Mouse (Mus musculus): ENCODE measurements around the gene Ehd4. TPM values are rescaled to one million over a fixed set of nuclear protein-coding genes. Genes with fewer than 3 reads are reported as not detected.

Ehd4 gene
- polyA plus RNA-seq, 1 experiment from 2014 or later = 60.8 TPM

GRCm38 (mm10) chr2:120139091-120139490 lies 15.3 kb downstream of the Ehd4 start:
- 79% methylated on average over 1 of the region's 1 CpGs for WGBS
- no peak for ATAC-seq (ENCODE audit: low read depth)
- H3K9me3 ChIP-seq (ENCODE audit: control insufficient read depth, low read length) = no peaks in the 10 kb centered on the region

GRCm38 (mm10) chr2:120137281-120137680 lies 17.1 kb downstream of the Ehd4 start:
- no peak overlapping the region for H3K4me2 ChIP-seq (ENCODE audit: low read depth, low read length)
- WGBS = 70% methylated on average over 5 of the region's 5 CpGs
- H3K4me1 ChIP-seq (ENCODE audit: control insufficient read depth, insufficient read depth, low read length) = peaks cover 4% of the 10 kb centered on the region; the same call in 1 of the 2 replicates
- DNase-seq (ENCODE audit: low spot score) = no peak
- no peak overlapping the region for H3K4me3 ChIP-seq (ENCODE audit: low read depth, low read length)
- H3K27me3 ChIP-seq (replicated peaks; ENCODE audit: control insufficient read depth, insufficient read depth, low read length) = no peaks in the 10 kb centered on the region
- H3K27ac ChIP-seq (replicated peaks; ENCODE audit: low read depth, low read length) = no peak overlapping the region
- no peak overlapping the region for H3K9ac ChIP-seq (ENCODE audit: low read depth, low read length)
- no peaks in the 10 kb centered on the region for H3K9me3 ChIP-seq (ENCODE audit: control insufficient read depth, low read length)
- H3K36me3 ChIP-seq (ENCODE audit: control insufficient read depth, insufficient read depth, low read length) = no peaks in the 10 kb centered on the region
- ATAC-seq (ENCODE audit: low read depth) = no peak

More at GRCm38 (mm10) chr2:120139091-120139490, 15.3 kb downstream of the Ehd4 start:
- Histone ChIP-seq H3K27ac (replicated peaks; ENCODE audit: low read depth, low read length) (no peak overlapping the region), H3K9ac (ENCODE audit: low read depth, low read length) (no peak overlapping the region), H3K27me3 (replicated peaks; ENCODE audit: control insufficient read depth, insufficient read depth, low read length) (no peaks in the 10 kb centered on the region), H3K4me3 (ENCODE audit: low read depth, low read length) (no peak overlapping the region), H3K36me3 (ENCODE audit: control insufficient read depth, insufficient read depth, low read length) (no peaks in the 10 kb centered on the region), H3K4me2 (ENCODE audit: low read depth, low read length) (no peak overlapping the region), H3K4me1 (ENCODE audit: control insufficient read depth, insufficient read depth, low read length) (peaks cover 4% of the 10 kb centered on the region; the same call in 1 of the 2 replicates)
- no peak for DNase-seq (ENCODE audit: low spot score)

GRCm38 (mm10) chr2:120134453-120135075 lies 19.8 kb downstream of the Ehd4 start:
- H3K36me3 ChIP-seq (ENCODE audit: control insufficient read depth, insufficient read depth, low read length) = no peaks in the 10 kb centered on the region
- no peaks in the 10 kb centered on the region for H3K27me3 ChIP-seq (replicated peaks; ENCODE audit: control insufficient read depth, insufficient read depth, low read length)

GRCm38 (mm10) chr2:120131881-120132280 lies 22.5 kb downstream of the Ehd4 start:
- Histone ChIP-seq H3K27me3 (replicated peaks; ENCODE audit: control insufficient read depth, insufficient read depth, low read length) (no peaks in the 10 kb centered on the region), H3K4me2 (ENCODE audit: low read depth, low read length) (no peak overlapping the region), H3K9me3 (ENCODE audit: control insufficient read depth, low read length) (no peaks in the 10 kb centered on the region), H3K9ac (ENCODE audit: low read depth, low read length) (no peak overlapping the region), H3K36me3 (ENCODE audit: control insufficient read depth, insufficient read depth, low read length) (no peaks in the 10 kb centered on the region), H3K4me1 (ENCODE audit: control insufficient read depth, insufficient read depth, low read length) (peaks cover 17% of the 10 kb centered on the region), H3K4me3 (ENCODE audit: low read depth, low read length) (no peak overlapping the region), H3K27ac (replicated peaks; ENCODE audit: low read depth, low read length) (no peak overlapping the region)
- ATAC-seq (ENCODE audit: low read depth) (no peak), DNase-seq (ENCODE audit: low spot score) (no peak)
- WGBS = 81% methylated on average over 1 of the region's 1 CpGs

More at GRCm38 (mm10) chr2:120134453-120135075, 19.8 kb downstream of the Ehd4 start:
- H3K27ac ChIP-seq (replicated peaks; ENCODE audit: low read depth, low read length) = no peak overlapping the region
- H3K9me3 ChIP-seq (ENCODE audit: control insufficient read depth, low read length) = no peaks in the 10 kb centered on the region
- peaks cover 5% of the 10 kb centered on the region for H3K4me1 ChIP-seq (ENCODE audit: control insufficient read depth, insufficient read depth, low read length)
- no peak overlapping the region for H3K4me3 ChIP-seq (ENCODE audit: low read depth, low read length)
- no peak for ATAC-seq (ENCODE audit: low read depth)
- DNase-seq (ENCODE audit: low spot score) = no peak
- H3K4me2 ChIP-seq (ENCODE audit: low read depth, low read length) = no peak overlapping the region
- H3K9ac ChIP-seq (ENCODE audit: low read depth, low read length) = no peak overlapping the region

GRCm38 (mm10) chr2:120129252-120129908 lies 25.0 kb downstream of the Ehd4 start:
- no peak for DNase-seq (ENCODE audit: low spot score)
- H3K27ac ChIP-seq (replicated peaks; ENCODE audit: low read depth, low read length) = peak overlapping the region; percentile 58
- ATAC-seq (ENCODE audit: low read depth) = no peak
- WGBS = 63% methylated on average over 8 of the region's 8 CpGs
- no peak overlapping the region for H3K4me3 ChIP-seq (ENCODE audit: low read depth, low read length)
- H3K9ac ChIP-seq (ENCODE audit: low read depth, low read length) = peak overlapping the region; percentile 30; the same call in 1 of the 2 replicates
- H3K9me3 ChIP-seq (ENCODE audit: control insufficient read depth, low read length) = no peaks in the 10 kb centered on the region
- no peak overlapping the region for H3K4me2 ChIP-seq (ENCODE audit: low read depth, low read length)
- no peaks in the 10 kb centered on the region for H3K27me3 ChIP-seq (replicated peaks; ENCODE audit: control insufficient read depth, insufficient read depth, low read length)
- H3K36me3 ChIP-seq (ENCODE audit: control insufficient read depth, insufficient read depth, low read length) = no peaks in the 10 kb centered on the region
- peaks cover 13% of the 10 kb centered on the region for H3K4me1 ChIP-seq (ENCODE audit: control insufficient read depth, insufficient read depth, low read length)

- Histone ChIP-seq H3K36me3 (ENCODE audit: control insufficient read depth, insufficient read depth, low read length) (no peaks in the 10 kb centered on the region), H3K9ac (ENCODE audit: low read depth, low read length) (no peak overlapping the region), H3K27ac (replicated peaks; ENCODE audit: low read depth, low read length) (peak overlapping the region; percentile 58; the same call in 1 of the 2 replicates), H3K4me3 (ENCODE audit: low read depth, low read length) (no peak overlapping the region), H3K4me2 (ENCODE audit: low read depth, low read length) (no peak overlapping the region), H3K27me3 (replicated peaks; ENCODE audit: control insufficient read depth, insufficient read depth, low read length) (no peaks in the 10 kb centered on the region), H3K9me3 (ENCODE audit: control insufficient read depth, low read length) (no peaks in the 10 kb centered on the region), H3K4me1 (ENCODE audit: control insufficient read depth, insufficient read depth, low read length) (peaks cover 13% of the 10 kb centered on the region)
- peak; percentile 57 for DNase-seq (ENCODE audit: low spot score)
- WGBS = 45% methylated on average over 1 of the region's 1 CpGs
- ATAC-seq (ENCODE audit: low read depth) = peak; percentile 49; the same call in 1 of the 2 replicates
Measured at GRCm38 (mm10) chr2:120128611-120129051, 25.8 kb downstream of the Ehd4 start.

- H3K27ac ChIP-seq (replicated peaks; ENCODE audit: low read depth, low read length) = peak overlapping the region; percentile 22; the same call in 1 of the 2 replicates
- ATAC-seq (ENCODE audit: low read depth) = no peak
Measured at GRCm38 (mm10) chr2:120128011-120128410, 26.4 kb downstream of the Ehd4 start.

GRCm38 (mm10) chr2:120126901-120127300 lies 27.5 kb downstream of the Ehd4 start:
- WGBS = 97% methylated on average over 1 of the region's 1 CpGs

More at GRCm38 (mm10) chr2:120128011-120128410, 26.4 kb downstream of the Ehd4 start:
- Histone ChIP-seq H3K4me1 (ENCODE audit: control insufficient read depth, insufficient read depth, low read length) (peaks cover 13% of the 10 kb centered on the region), H3K9me3 (ENCODE audit: control insufficient read depth, low read length) (no peaks in the 10 kb centered on the region), H3K27me3 (replicated peaks; ENCODE audit: control insufficient read depth, insufficient read depth, low read length) (no peaks in the 10 kb centered on the region), H3K4me2 (ENCODE audit: low read depth, low read length) (no peak overlapping the region), H3K4me3 (ENCODE audit: low read depth, low read length) (no peak overlapping the region), H3K9ac (ENCODE audit: low read depth, low read length) (no peak overlapping the region), H3K36me3 (ENCODE audit: control insufficient read depth, insufficient read depth, low read length) (no peaks in the 10 kb centered on the region)
- DNase-seq (ENCODE audit: low spot score) = no peak

More at GRCm38 (mm10) chr2:120126901-120127300, 27.5 kb downstream of the Ehd4 start:
- ATAC-seq (ENCODE audit: low read depth) = no peak
- H3K9me3 ChIP-seq (ENCODE audit: control insufficient read depth, low read length) = no peaks in the 10 kb centered on the region
- H3K9ac ChIP-seq (ENCODE audit: low read depth, low read length) = no peak overlapping the region
- no peak overlapping the region for H3K4me2 ChIP-seq (ENCODE audit: low read depth, low read length)
- H3K4me1 ChIP-seq (ENCODE audit: control insufficient read depth, insufficient read depth, low read length) = peaks cover 13% of the 10 kb centered on the region
- H3K27me3 ChIP-seq (replicated peaks; ENCODE audit: control insufficient read depth, insufficient read depth, low read length) = no peaks in the 10 kb centered on the region
- no peak overlapping the region for H3K27ac ChIP-seq (replicated peaks; ENCODE audit: low read depth, low read length)
- no peak overlapping the region for H3K4me3 ChIP-seq (ENCODE audit: low read depth, low read length)
- H3K36me3 ChIP-seq (ENCODE audit: control insufficient read depth, insufficient read depth, low read length) = no peaks in the 10 kb centered on the region
- no peak for DNase-seq (ENCODE audit: low spot score)

All from embryonic facial prominence, embryonic 14.5 days (tissue).